Mouse (Mus musculus): ENCODE measurements around the gene Crocc2.
"Not testable (repeated sequence)": the region's sequence is repeated elsewhere in the genome, so short reads cannot be mapped to it uniquely, and the experiment has no call there.

The Crocc2 gene

DNA sequence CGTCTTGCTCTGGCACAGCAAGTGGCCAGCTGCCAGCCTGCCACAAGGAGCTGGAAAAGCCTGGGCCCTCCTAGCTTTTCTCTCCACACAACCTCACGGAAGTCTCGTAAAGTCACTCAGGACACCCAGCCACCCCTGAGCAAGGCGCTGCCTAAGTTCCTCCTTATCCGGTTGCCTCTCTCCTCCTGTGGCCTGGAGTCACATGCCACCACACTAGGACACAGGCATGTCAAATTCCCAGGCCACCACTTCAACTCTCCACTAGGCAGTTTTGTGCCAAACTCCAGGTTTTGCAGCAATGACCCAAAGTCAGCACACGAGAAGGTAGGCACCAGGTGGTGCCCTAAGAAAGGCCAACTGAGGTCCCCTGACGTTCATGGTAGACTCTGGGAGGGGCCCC is 5.9 kb upstream of the Crocc2 start:
- DNase-seq, result no peak

GRCm38 (mm10) chr1:93165447-93165846 is 3.1 kb upstream of the Crocc2 start:
- DNase-seq, result no peak

DNA sequence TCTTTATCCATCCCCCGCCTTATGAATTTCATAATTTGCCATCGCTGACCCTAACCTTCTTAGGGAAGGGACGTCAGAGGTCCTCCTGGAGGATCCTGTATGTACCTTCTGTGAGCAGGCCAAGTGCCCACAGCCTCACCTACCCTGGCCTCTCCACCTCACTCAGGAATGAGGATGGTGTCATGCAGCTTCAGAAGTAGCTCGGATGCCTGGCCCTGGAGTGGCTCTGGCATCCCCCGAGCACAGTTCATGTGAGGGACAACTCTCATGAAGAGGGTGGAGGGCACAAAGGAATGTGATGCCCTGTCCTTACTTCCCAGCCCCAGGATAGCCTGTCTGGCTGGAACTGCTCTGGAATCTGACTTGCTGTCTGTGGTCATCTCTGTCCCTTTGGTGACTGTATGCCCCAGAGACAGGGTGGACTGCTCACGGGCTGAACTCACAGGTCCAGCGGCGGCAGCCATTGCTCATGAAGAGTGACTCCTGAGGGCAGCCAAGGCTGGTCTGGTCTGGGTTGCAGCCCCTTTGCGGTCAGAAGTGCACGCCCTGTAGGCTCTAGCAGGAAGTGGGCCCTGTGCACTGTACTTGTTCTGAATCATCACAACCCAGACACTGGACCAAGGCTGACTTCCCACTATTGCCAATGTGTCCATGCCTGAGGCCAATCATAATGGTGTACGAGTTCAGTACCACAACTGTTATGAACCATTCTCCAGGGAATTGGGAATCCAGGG is 2.0 kb upstream of the Crocc2 start:
- DNase-seq, result no peak

GRCm38 (mm10) chr1:93173665-93174064 is 5.1 kb downstream of the Crocc2 start:
- no peak for DNase-seq

- peak; percentile 92 to 95 for DNase-seq
These were observed 5.9 kb downstream of the Crocc2 start for GRCm38 (mm10) chr1:93174399-93174798.

- DNase-seq, result no peak
These were observed 7.3 kb downstream of the Crocc2 start for GRCm38 (mm10) chr1:93175849-93176248.

GRCm38 (mm10) chr1:93176525-93177332 is 8.2 kb downstream of the Crocc2 start:
- DNase-seq, result peak; percentile 63 to 72

DNA sequence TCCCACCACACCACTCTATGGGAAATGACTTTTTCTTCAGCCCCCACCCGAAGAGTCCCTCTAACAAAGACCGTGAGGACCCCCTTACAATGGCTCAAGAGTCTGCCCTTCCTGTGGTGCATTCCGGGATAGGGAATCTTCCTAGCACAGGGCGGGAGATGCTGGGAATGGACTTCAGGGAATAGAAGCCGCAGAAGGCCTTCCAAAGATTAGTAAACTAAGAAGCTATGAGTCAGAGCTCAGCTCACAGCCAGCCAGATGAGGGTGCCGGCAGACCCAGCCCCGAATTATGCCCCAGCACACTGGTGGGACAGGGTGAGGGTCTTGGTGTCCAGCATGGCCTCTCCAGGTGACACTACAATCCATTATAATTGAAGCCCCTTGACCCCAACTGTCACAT is 13.8 kb downstream of the Crocc2 start:
- no peak for DNase-seq

DNA sequence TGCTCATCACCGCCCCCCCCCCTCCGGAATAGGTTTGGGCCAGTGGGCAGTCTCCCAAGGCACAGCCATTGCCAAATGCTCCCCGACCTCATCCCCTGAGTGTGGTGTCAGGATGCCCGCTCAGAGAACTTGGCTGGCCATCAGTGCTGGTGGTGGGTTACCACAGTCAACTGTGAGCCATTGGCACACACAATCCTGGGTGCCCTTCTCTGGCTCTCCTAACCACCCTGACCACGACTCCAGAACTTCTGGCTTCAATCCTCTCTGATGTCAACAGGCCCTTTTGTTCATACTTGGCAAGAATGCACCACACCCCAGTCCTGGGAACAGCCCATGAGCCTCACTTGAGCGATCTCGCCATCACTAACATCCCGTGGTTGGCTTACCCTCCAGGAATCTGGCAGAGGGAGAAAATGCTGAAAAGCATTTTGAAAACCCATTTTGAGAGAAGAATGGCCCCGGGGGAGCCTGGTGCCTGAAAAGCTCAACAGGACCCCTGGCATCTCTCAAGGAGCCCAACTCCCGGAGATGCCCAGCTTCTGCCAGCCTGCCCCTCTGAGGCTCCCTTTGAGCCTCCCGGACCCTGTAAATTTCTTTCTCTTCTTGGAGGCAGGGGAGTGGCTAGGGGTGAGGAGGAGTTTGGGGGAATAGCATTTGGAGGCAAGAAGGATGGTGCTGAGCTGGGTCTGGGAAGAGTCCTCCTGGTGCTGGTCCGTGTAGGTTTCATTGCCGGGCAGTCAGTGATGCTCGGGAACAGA is 15.7 kb downstream of the Crocc2 start:
- peak; percentile 72 to 81 for DNase-seq

DNA sequence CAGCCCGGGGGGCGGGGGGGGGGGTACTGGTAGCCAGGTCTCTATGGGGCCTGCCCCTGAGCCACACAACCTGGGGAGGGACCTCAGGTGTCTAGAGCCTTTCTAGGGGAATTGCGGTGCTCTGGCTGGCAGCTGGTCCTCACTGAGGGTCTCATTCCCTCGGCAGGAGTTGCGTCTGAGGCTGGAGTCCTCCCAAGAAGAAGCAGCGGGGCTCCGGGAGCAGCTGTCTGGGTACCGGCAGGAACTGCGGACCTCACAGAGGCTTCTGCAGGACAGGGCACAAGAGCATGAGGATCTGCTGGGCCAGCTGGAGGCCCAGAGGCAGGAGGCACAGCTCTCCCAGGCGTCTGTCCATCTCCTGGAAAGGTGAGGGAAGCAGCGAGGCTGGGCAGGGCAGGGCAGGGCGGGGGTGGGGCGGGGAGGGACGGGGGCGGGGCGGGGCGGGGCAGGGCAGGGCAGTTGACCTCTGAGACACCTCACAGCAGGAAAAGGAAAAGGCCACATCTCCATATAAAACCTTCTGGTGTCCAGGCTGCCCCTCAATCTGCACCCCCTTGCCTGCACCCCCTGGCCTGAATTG is 22.3 kb downstream of the Crocc2 start:
- peak; percentile 56 to 69 for DNase-seq

DNA sequence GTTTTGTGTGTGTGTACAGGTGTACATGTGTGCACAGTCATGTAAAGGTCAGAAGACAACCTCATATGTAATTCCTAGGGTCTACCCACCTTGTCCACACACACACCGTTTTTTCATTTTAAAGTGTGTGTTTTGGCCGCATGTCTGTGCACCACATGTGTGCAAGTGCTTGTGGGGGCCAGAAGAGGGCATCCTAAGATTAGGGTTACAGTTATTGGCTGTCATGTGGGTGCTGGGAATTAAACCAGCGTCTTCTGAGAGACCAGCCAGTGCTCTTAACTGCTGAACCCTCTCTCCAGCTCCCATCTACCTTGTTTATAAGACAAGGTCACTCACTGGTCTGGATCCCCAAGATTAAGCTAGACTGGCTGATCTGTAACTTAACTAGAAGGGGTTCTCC is 26.4 kb downstream of the Crocc2 start:
- no peak for DNase-seq

GRCm38 (mm10) chr1:93197454-93197853 is 28.9 kb downstream of the Crocc2 start:
- DNase-seq, result not testable (repeated sequence)

DNA sequence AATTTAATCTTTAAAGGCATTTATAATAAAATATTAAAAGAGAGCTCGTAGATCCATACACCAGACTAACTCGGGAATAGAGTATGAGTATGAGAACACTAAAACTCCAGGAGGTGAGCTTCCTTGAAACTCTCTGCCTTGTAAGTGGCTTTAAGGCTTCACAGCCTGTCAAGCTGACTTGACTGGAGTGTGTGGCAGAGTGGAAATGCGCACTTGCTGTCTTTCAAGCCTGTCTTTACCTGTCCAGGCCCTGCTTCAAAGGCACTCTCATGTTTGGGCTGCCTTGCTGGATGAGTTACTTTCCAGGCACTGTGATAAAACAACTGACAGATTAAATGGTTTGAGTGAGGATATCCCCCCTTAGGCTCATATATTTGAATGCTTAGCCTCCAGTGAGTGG is 29.4 kb downstream of the Crocc2 start:
- DNase-seq, result no peak

DNA sequence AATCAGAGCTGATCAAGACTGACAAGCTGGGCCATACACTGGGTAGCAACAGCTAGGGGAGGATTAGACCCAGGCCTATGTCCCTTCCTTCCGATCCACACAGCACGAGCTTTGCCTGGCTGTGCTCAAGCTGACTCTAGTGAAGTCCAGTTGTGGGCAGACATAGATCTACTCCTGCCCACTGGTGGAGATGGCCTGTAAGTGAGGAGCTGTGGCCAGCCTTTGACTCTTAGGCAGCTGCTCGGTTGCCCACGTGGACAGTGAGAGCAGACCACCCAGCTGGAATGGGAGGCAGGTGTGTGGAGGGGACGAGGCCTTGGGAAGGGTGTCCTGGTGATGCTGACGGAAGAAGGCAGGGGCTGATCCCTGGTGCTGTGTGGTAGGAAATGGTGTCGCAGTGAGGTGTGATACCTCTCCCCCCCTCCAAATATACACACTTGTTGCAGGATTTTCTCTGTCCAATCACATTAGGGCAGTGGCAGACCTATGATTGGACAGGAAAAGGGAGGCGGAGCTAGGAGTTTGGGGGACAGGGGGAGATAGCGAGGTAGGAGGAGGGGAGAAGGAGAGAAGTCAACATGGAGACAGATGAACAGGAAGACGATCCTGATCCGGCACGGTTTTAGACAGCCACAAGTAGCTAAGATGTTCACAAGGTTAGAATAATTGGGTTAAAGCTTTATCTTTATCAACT is 37.9 kb downstream of the Crocc2 start:
- DNase-seq, result no peak

DNA sequence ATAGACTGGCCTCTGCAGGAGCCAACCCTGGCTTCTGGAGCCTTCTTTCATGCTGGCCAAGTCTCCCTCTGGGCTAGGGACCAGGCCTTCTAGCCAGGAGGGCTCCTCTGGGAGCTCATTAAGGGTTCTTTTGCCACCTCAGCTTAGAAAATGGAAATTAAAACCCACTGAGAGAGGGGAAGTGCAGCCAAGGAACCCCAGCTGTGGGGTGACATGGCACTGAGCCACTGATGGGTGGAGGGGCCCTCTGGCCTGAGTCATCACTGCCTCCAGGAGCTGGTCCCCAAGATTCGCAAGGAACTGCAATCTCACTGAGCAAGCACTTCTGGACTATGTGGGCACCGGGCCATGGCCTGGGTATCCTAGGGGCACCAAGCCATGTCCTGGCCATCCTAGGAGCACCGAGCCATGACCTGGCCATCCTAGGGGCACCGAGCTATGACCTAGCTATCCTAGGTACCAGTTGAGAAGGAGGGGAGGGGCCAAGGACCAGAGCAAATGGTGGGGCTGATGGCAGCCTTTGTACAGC is 39.1 kb downstream of the Crocc2 start:
- DNase-seq, result peak in 1 of 2 experiments; percentile 43

DNA sequence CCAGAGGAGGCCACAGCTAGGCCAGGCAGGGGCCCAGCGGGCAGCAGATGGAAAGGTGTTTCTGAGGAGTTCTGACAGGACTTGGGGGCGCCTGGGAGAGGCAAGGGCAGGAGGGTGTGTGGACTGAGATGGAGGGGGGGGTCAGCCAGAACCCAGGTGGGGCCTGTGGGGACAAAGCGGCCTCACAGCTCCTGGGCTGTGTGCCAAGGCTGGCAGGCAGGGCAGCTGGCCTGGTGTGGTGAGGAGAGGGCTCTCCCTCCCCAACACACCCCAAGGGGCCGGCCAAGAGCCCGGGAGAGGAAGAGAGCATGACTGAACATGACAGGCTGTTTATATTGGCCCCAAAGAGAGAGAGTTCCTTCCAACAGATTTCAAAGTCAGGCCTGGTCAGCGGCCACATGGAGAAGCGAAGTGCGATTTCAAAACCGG is 41.7 kb downstream of the Crocc2 start:
- peak; percentile 80 to 91 for DNase-seq

DNA sequence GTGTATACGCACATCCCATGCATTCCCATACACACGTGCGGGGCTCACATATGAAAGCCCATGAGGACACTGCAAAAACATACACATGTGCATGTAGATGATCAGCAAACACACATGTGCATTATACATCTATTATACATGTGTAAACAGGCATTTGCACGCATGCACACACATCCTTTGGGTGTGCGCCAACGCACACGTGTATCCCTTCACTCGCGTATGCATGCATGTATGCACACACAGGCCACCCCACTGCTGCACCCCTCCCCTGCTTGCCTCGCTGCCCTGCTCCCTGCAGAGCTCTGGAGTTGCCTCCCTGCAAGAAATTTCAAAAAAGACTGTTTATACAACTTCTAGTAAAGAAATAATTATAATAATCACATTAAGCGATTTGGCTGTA is 42.5 kb downstream of the Crocc2 start:
- DNase-seq, result no peak

DNA sequence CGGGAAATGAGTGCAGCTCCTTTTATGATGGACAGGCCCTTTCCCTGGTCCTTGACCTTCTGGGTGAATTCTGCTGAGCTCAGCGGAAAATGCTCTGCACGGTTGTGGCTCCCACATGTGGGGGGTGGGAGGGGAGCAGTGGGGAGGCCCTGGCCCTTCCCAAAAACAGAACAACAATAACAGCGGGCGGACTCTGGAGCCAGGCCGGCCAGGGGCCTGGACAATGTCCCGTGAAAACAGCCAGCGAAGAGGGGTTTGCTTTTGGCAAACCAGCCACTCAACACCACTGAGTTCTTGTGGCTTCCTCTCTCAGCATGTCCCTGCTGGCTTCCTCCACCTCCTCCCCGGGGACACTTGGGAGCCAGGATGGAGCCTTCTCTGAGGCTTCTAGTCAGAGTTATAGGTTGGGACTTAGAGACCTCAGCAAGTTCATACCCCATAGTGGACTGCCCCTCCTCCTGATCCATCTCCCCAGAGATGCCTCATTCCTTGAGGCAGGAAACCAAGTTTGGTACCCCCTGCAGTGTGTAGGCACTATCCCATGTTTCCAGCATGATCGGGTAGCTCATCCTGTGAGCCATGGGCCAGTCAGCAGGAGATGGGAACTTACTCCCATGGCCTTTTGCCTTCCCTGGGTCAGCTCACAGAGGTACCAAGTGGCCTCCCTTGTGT is 43.2 kb downstream of the Crocc2 start:
- peak in 1 of 2 experiments; percentile 57 for DNase-seq

DNA sequence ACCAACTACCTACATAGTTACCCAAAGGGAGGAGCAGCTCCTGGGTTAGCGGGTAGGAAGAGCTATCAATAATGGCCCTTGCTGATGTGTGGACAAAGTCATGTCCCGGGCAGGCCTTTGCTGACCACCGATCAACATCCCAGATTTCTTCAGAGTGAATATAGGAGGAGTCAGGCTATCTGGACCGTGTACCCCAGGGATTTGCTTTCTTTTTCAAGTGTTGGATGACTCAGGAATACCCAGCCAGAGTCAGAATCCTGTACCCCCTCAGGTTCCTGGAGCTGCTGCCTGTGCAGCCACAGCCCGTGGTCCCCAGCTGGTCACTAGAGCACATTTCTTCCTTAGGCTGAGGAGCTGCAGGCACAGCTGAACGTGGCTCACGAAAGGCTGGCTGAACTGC is 43.9 kb downstream of the Crocc2 start:
- DNase-seq, result no peak

DNA sequence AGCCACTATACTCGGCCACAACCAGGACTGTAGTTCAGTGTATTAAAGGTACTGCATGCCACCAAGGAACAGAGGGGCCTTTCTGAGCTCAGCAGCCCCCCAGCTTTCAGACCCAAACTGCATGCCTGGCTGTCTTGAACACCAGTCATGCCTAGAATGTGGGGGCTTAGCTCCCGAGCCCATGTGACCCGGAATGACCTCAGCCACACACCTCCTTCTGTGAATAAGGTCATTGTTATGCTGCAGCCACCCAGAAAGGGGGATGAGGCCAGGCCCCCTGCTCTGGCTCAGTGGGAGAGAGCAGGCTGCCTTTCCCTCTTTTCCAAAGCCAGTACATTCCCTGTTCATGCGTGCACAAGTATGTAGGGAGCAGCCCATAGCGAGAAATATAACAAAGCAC is 46.1 kb downstream of the Crocc2 start:
- no peak for DNase-seq

GRCm38 (mm10) chr1:93216839-93217497 is 48.4 kb downstream of the Crocc2 start:
- DNase-seq, result peak in 1 of 2 experiments; percentile 16
